Mouse (Mus musculus) embryonic facial prominence, embryonic 12.5 days (tissue): ENCODE data around the gene Mlxipl. TPM values are rescaled to one million over a fixed set of nuclear protein-coding genes. Genes with fewer than 3 reads are reported as not detected.

ENCODE experiments used
- ATAC-seq: fragments of 200-750 bp; cut with Nextera tagmentation; 2 replicates; pipeline ENCODE4 v1.8.0; 2017; ENCODE audit not compliant: insufficient number of reproducible peaks, insufficient read depth, low FRiP score, low TSS enrichment
- H3K27ac ChIP-seq: fragments of 300-500 bp; sonication (generic); 2 replicates; pipeline ENCODE4 v1.5.1; 2016; ENCODE audit warnings: mild to moderate bottlenecking
- H3K27me3 ChIP-seq: fragments of 300-500 bp; sonication (generic); 2 replicates; pipeline ENCODE4 v1.6.1; 2016; ENCODE audit warnings: mild to moderate bottlenecking, moderate library complexity
- H3K36me3 ChIP-seq: fragments of 300-500 bp; sonication (generic); 2 replicates; pipeline ENCODE4 v1.6.1; 2016; ENCODE audit warnings: mild to moderate bottlenecking
- H3K4me1 ChIP-seq: fragments of 300-500 bp; sonication (generic); 2 replicates; pipeline ENCODE4 v1.6.1; 2016
- H3K4me2 ChIP-seq: fragments of 300-500 bp; sonication (generic); replicated peaks from 2 replicates; pipeline ENCODE4 v1.6.1; 2016; ENCODE audit warnings: mild to moderate bottlenecking, moderate library complexity
- H3K4me3 ChIP-seq: fragments of 300-500 bp; sonication (generic); 2 replicates; pipeline ENCODE4 v1.5.1; 2016; ENCODE audit warnings: mild to moderate bottlenecking
- H3K9ac ChIP-seq: fragments of 300-500 bp; sonication (generic); 2 replicates; pipeline ENCODE4 v1.6.1; 2016; ENCODE audit warnings: mild to moderate bottlenecking, moderate library complexity
- H3K9me3 ChIP-seq: fragments of 300-500 bp; sonication (generic); 2 replicates; pipeline ENCODE4 v1.6.1; 2016; ENCODE audit warnings: mild to moderate bottlenecking, moderate library complexity
- WGBS: fragments of 180-500 bp; shearing (Covaris S2); methylation state at CpG from one replicate; pipeline ENCODE4 v1.1.7; 2016; 5-methylcytosine and 5-hydroxymethylcytosine counted together
- polyA plus RNA-seq: library from polyadenylated mRNA; unstranded; fragments of >200 nt; fragmentation: Nextera tagmentation; extraction: Ambion mirVana; gene quantifications from 2 replicates; pipeline ENCODE4 v1.2.1, GENCODE M21; 2016

The Mlxipl gene
- polyA plus RNA-seq, 1 experiment from 2014 or later = 3.3 TPM

- Histone ChIP-seq H3K4me3 (no peak overlapping the region), H3K36me3 (no peaks in the 10 kb centered on the region), H3K4me2 (no peak overlapping the region), H3K27ac (no peak overlapping the region), H3K9me3 (no peaks in the 10 kb centered on the region), H3K27me3 (peaks cover 18% of the 10 kb centered on the region), H3K9ac (no peak overlapping the region), H3K4me1 (no peaks in the 10 kb centered on the region)
- 17% methylated on average over 6 of the region's 6 CpGs for WGBS
- ATAC-seq = no peak
Measured at GRCm38 (mm10) chr5:135118589-135119081, 28.9 kb downstream of the Mlxipl start.

GRCm38 (mm10) chr5:135120753-135121152 lies 31.1 kb downstream of the Mlxipl start:
- Histone ChIP-seq H3K4me2 (no peak overlapping the region), H3K4me1 (no peaks in the 10 kb centered on the region), H3K9me3 (no peaks in the 10 kb centered on the region), H3K27ac (no peak overlapping the region), H3K9ac (no peak overlapping the region), H3K4me3 (no peak overlapping the region), H3K27me3 (peaks cover 18% of the 10 kb centered on the region), H3K36me3 (no peaks in the 10 kb centered on the region)
- no peak for ATAC-seq
- 66% methylated on average over 4 of the region's 4 CpGs for WGBS

GRCm38 (mm10) chr5:135126121-135126520 lies 36.4 kb downstream of the Mlxipl start:
- peaks cover 13% of the 10 kb centered on the region for H3K27me3 ChIP-seq
- 58% methylated on average over 6 of the region's 6 CpGs for WGBS
- no peak overlapping the region for H3K27ac ChIP-seq
- H3K9me3 ChIP-seq = no peaks in the 10 kb centered on the region
- H3K36me3 ChIP-seq = no peaks in the 10 kb centered on the region
- no peaks in the 10 kb centered on the region for H3K4me1 ChIP-seq
- no peak for ATAC-seq
- H3K9ac ChIP-seq = no peak overlapping the region
- H3K4me3 ChIP-seq = no peak overlapping the region
- H3K4me2 ChIP-seq = no peak overlapping the region

- 79% methylated on average over 5 of the region's 6 CpGs for WGBS
- H3K9me3 ChIP-seq = no peaks in the 10 kb centered on the region
- ATAC-seq = no peak
- H3K4me2 ChIP-seq = no peak overlapping the region
- peaks cover 7% of the 10 kb centered on the region for H3K27me3 ChIP-seq
- H3K4me3 ChIP-seq = no peak overlapping the region
- no peaks in the 10 kb centered on the region for H3K36me3 ChIP-seq
- H3K4me1 ChIP-seq = no peaks in the 10 kb centered on the region
- H3K9ac ChIP-seq = no peak overlapping the region
- no peak overlapping the region for H3K27ac ChIP-seq
Measured at GRCm38 (mm10) chr5:135127669-135128068, 38.0 kb downstream of the Mlxipl start.

GRCm38 (mm10) chr5:135129747-135130146 lies 40.1 kb downstream of the Mlxipl start:
- no peak for ATAC-seq
- 91% methylated on average over 4 of the region's 4 CpGs for WGBS
- peaks cover 8% of the 10 kb centered on the region; the same call in 1 of the 2 replicates for H3K4me1 ChIP-seq
- no peak overlapping the region for H3K9ac ChIP-seq
- peaks cover 26% of the 10 kb centered on the region for H3K27me3 ChIP-seq
- no peak overlapping the region for H3K27ac ChIP-seq
- no peak overlapping the region for H3K4me2 ChIP-seq
- no peaks in the 10 kb centered on the region for H3K36me3 ChIP-seq
- no peaks in the 10 kb centered on the region for H3K9me3 ChIP-seq
- no peak overlapping the region for H3K4me3 ChIP-seq

GRCm38 (mm10) chr5:135133736-135134405 lies 44.2 kb downstream of the Mlxipl start:
- H3K27me3 ChIP-seq = peaks cover 32% of the 10 kb centered on the region

GRCm38 (mm10) chr5:135134534-135134933 lies 44.8 kb downstream of the Mlxipl start:
- H3K27ac ChIP-seq = no peak overlapping the region
- peak overlapping the region; percentile 18; the same call in 1 of the 2 replicates for H3K4me3 ChIP-seq

More at GRCm38 (mm10) chr5:135133736-135134405, 44.2 kb downstream of the Mlxipl start:
- WGBS = 4% methylated on average over 26 of the region's 26 CpGs
- Histone ChIP-seq H3K4me3 (peak overlapping the region; percentile 18; the same call in 1 of the 2 replicates), H3K9ac (no peak overlapping the region), H3K9me3 (no peaks in the 10 kb centered on the region), H3K4me2 (peak overlapping the region; percentile 40), H3K27ac (no peak overlapping the region), H3K4me1 (peaks cover 8% of the 10 kb centered on the region; the same call in 1 of the 2 replicates), H3K36me3 (no peaks in the 10 kb centered on the region)
- ATAC-seq = peak; percentile 30; the same call in 1 of the 2 replicates

GRCm38 (mm10) chr5:135139881-135140280 lies 50.2 kb downstream of the Mlxipl start:
- Histone ChIP-seq H3K9me3 (no peaks in the 10 kb centered on the region), H3K9ac (no peak overlapping the region), H3K4me2 (no peak overlapping the region), H3K27me3 (peaks cover 10% of the 10 kb centered on the region; the same call in 1 of the 2 replicates), H3K27ac (no peak overlapping the region), H3K4me3 (no peak overlapping the region), H3K4me1 (no peaks in the 10 kb centered on the region), H3K36me3 (no peaks in the 10 kb centered on the region)
- ATAC-seq = no peak
- WGBS = 73% methylated on average over 2 of the region's 2 CpGs

More at GRCm38 (mm10) chr5:135134534-135134933, 44.8 kb downstream of the Mlxipl start:
- peaks cover 32% of the 10 kb centered on the region for H3K27me3 ChIP-seq
- H3K36me3 ChIP-seq = no peaks in the 10 kb centered on the region
- ATAC-seq = no peak
- 3% methylated on average over 8 of the region's 8 CpGs for WGBS
- H3K4me1 ChIP-seq = peaks cover 8% of the 10 kb centered on the region; the same call in 1 of the 2 replicates
- no peak overlapping the region; the same call in 1 of the 2 replicates for H3K9ac ChIP-seq
- no peaks in the 10 kb centered on the region for H3K9me3 ChIP-seq
- peak overlapping the region; percentile 40 for H3K4me2 ChIP-seq

GRCm38 (mm10) chr5:135144469-135144868 lies 54.8 kb downstream of the Mlxipl start:
- WGBS = 56% methylated on average over 4 of the region's 4 CpGs

GRCm38 (mm10) chr5:135145532-135145931 lies 55.8 kb downstream of the Mlxipl start:
- no peak for ATAC-seq
- Histone ChIP-seq H3K4me2 (no peak overlapping the region), H3K9me3 (no peaks in the 10 kb centered on the region), H3K4me3 (no peak overlapping the region), H3K27me3 (0 out of 2 replicates have a peak, but pooled peaks cover 6% of the 10 kb centered on the region), H3K36me3 (no peaks in the 10 kb centered on the region), H3K27ac (no peak overlapping the region), H3K9ac (no peak overlapping the region), H3K4me1 (peaks cover 7% of the 10 kb centered on the region; the same call in 1 of the 2 replicates)
- WGBS = 79% methylated on average over 3 of the region's 3 CpGs

More at GRCm38 (mm10) chr5:135144469-135144868, 54.8 kb downstream of the Mlxipl start:
- H3K9me3 ChIP-seq = no peaks in the 10 kb centered on the region
- peaks cover 4% of the 10 kb centered on the region; the same call in 1 of the 2 replicates for H3K4me1 ChIP-seq
- 0 out of 2 replicates have a peak, but pooled peaks cover 6% of the 10 kb centered on the region for H3K27me3 ChIP-seq
- ATAC-seq = no peak
- H3K4me2 ChIP-seq = no peak overlapping the region
- H3K9ac ChIP-seq = no peak overlapping the region
- H3K27ac ChIP-seq = no peak overlapping the region
- H3K4me3 ChIP-seq = no peak overlapping the region
- H3K36me3 ChIP-seq = no peaks in the 10 kb centered on the region

- peaks cover 7% of the 10 kb centered on the region; the same call in 1 of the 2 replicates for H3K4me1 ChIP-seq
- H3K4me2 ChIP-seq = no peak overlapping the region
- no peak overlapping the region for H3K9ac ChIP-seq
- H3K4me3 ChIP-seq = no peak overlapping the region
- H3K9me3 ChIP-seq = no peaks in the 10 kb centered on the region
- 0 out of 2 replicates have a peak, but pooled peaks cover 6% of the 10 kb centered on the region for H3K27me3 ChIP-seq
- H3K36me3 ChIP-seq = no peaks in the 10 kb centered on the region
- no peak for ATAC-seq
- no peak overlapping the region for H3K27ac ChIP-seq
Measured at GRCm38 (mm10) chr5:135145955-135146354, 56.3 kb downstream of the Mlxipl start.

- Histone ChIP-seq H3K36me3 (peaks cover 11% of the 10 kb centered on the region), H3K9ac (peak overlapping the region; percentile 72), H3K4me2 (peak overlapping the region; percentile 72), H3K9me3 (no peaks in the 10 kb centered on the region), H3K4me3 (peak overlapping the region; percentile 70), H3K27ac (peak overlapping the region; percentile 93), H3K27me3 (no peaks in the 10 kb centered on the region), H3K4me1 (peaks cover 7% of the 10 kb centered on the region; the same call in 1 of the 2 replicates)
- no peak for ATAC-seq
- WGBS = 1% methylated on average over 13 of the region's 13 CpGs
Measured at GRCm38 (mm10) chr5:135148715-135149052, 59.0 kb downstream of the Mlxipl start.
